In the genomic region with DNA sequence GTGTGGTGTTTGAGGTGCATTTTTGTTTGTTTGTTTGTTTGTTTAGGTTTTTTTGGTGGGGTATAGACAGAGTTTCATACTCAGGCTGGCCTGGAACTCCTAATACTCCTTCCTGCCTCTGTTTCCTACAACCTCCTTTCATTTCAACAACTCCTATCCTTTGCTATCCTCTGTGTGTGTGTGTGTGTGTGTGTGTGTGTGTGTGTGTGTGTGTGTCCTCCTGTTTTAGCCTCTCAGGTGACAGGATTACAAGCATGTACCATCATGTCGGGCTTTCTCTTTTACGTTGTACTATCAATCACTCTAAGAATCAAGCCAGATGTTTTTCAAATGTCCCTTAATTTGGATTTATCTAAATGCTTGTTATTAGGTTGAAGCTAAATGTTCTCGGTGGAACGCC, we compare ENCODE assay signal across 8 mouse cellular contexts. TPM values are rescaled to one million over a fixed set of nuclear protein-coding genes. Genes with fewer than 3 reads are reported as not detected.
DNase-seq lines count a peak whose midpoint lies in the region; ATAC-seq and TF ChIP-seq lines count a peak whose summit lies in the region.

No protein-coding gene starts in this region.

- no peaks in the 10 kb centered on the region for H3K27me3 ChIP-seq in intestine, embryonic 14.5 days (replicated peaks; ENCODE audit: control insufficient read depth, insufficient read depth, low read length)
- H3K27me3 ChIP-seq in intestine, postnatal 0 days (replicated peaks; ENCODE audit: control insufficient read depth, insufficient read depth, low read length) = no peaks in the 10 kb centered on the region
- no peaks in the 10 kb centered on the region for H3K27me3 ChIP-seq in embryonic facial prominence, embryonic 14.5 days (replicated peaks; ENCODE audit: control insufficient read depth, insufficient read depth, low read length)
- no peaks in the 10 kb centered on the region for H3K27me3 ChIP-seq in hindbrain, embryonic 15.5 days
- no peaks in the 10 kb centered on the region for H3K27me3 ChIP-seq in midbrain, embryonic 16.5 days (ENCODE audit: control insufficient read depth, insufficient read depth, low read depth, low read length)

- no peak for ATAC-seq in intestine, embryonic 14.5 days (replicated peaks; ENCODE audit: low FRiP score, low TSS enrichment, low read depth)
- no peak for ATAC-seq in intestine, postnatal 0 days
- ATAC-seq in embryonic facial prominence, embryonic 14.5 days (ENCODE audit: low read depth) = no peak
- ATAC-seq in hindbrain, embryonic 15.5 days (ENCODE audit: low FRiP score, low read depth) = peak; percentile 23; the same call in 1 of the 2 replicates
- ATAC-seq in midbrain, embryonic 16.5 days = peak; percentile 10; the same call in 1 of the 2 replicates
- ATAC-seq in erythroid progenitor cell, adult 5-6 weeks (replicated peaks; ENCODE audit: low FRiP score, poor library complexity, severe bottlenecking) = no peak

- H3K27ac ChIP-seq in intestine, embryonic 14.5 days (ENCODE audit: low read depth) = no peak overlapping the region
- no peak overlapping the region for H3K27ac ChIP-seq in intestine, postnatal 0 days (ENCODE audit: low read depth, low read length)
- H3K27ac ChIP-seq in embryonic facial prominence, embryonic 14.5 days (replicated peaks; ENCODE audit: low read depth, low read length) = peak overlapping the region; percentile 85
- peak overlapping the region; percentile 90 for H3K27ac ChIP-seq in hindbrain, embryonic 15.5 days (replicated peaks)
- peak overlapping the region; percentile 98 for H3K27ac ChIP-seq in midbrain, embryonic 16.5 days (ENCODE audit: low read length)

- 0 out of 2 replicates have a peak overlapping the region, but pooled peaks have one; percentile 41 for H3K9ac ChIP-seq in intestine, embryonic 14.5 days (ENCODE audit: low read length)
- H3K9ac ChIP-seq in intestine, postnatal 0 days (ENCODE audit: low read depth, low read length) = no peak overlapping the region
- H3K9ac ChIP-seq in embryonic facial prominence, embryonic 14.5 days (ENCODE audit: low read depth, low read length) = peak overlapping the region; percentile 68
- peak overlapping the region; percentile 28 for H3K9ac ChIP-seq in hindbrain, embryonic 15.5 days
- H3K9ac ChIP-seq in midbrain, embryonic 16.5 days (ENCODE audit: low read depth, low read length) = peak overlapping the region; percentile 71

- H3K9me3 ChIP-seq in intestine, embryonic 14.5 days (ENCODE audit: control insufficient read depth, low read length) = no peaks in the 10 kb centered on the region
- no peaks in the 10 kb centered on the region for H3K9me3 ChIP-seq in intestine, postnatal 0 days (ENCODE audit: control insufficient read depth)
- no peaks in the 10 kb centered on the region for H3K9me3 ChIP-seq in embryonic facial prominence, embryonic 14.5 days (ENCODE audit: control insufficient read depth, low read length)
- H3K9me3 ChIP-seq in hindbrain, embryonic 15.5 days = no peaks in the 10 kb centered on the region
- H3K9me3 ChIP-seq in midbrain, embryonic 16.5 days (replicated peaks; ENCODE audit: control insufficient read depth, low read length, poor library complexity, severe bottlenecking) = no peaks in the 10 kb centered on the region

- no peaks in the 10 kb centered on the region for H3K36me3 ChIP-seq in intestine, embryonic 14.5 days (ENCODE audit: control insufficient read depth, insufficient read depth, low read length)
- H3K36me3 ChIP-seq in intestine, postnatal 0 days (ENCODE audit: control insufficient read depth, insufficient read depth) = no peaks in the 10 kb centered on the region
- no peaks in the 10 kb centered on the region for H3K36me3 ChIP-seq in embryonic facial prominence, embryonic 14.5 days (ENCODE audit: control insufficient read depth, insufficient read depth, low read length)
- H3K36me3 ChIP-seq in hindbrain, embryonic 15.5 days = no peaks in the 10 kb centered on the region
- H3K36me3 ChIP-seq in midbrain, embryonic 16.5 days (ENCODE audit: control insufficient read depth, insufficient read depth, low read length) = no peaks in the 10 kb centered on the region

- DNase-seq in intestine, embryonic 14.5 days (ENCODE audit: low spot score) = no peak
- DNase-seq in embryonic facial prominence, embryonic 14.5 days (ENCODE audit: low spot score) = no peak
- no peak for DNase-seq in natural killer cell, adult 2 months (ENCODE audit: low spot score in 2 of 2)
- DNase-seq in gastrocnemius, postnatal 10 days = no peak

- H3K4me3 ChIP-seq in intestine, embryonic 14.5 days (ENCODE audit: low read depth, low read length) = 0 out of 2 replicates have a peak overlapping the region, but pooled peaks have one; percentile 17
- no peak overlapping the region for H3K4me3 ChIP-seq in intestine, postnatal 0 days (ENCODE audit: low read depth, low read length)
- peak overlapping the region; percentile 30 for H3K4me3 ChIP-seq in embryonic facial prominence, embryonic 14.5 days (ENCODE audit: low read depth, low read length)
- no peak overlapping the region for H3K4me3 ChIP-seq in hindbrain, embryonic 15.5 days
- peak overlapping the region; percentile 18; the same call in 1 of the 2 replicates for H3K4me3 ChIP-seq in midbrain, embryonic 16.5 days (ENCODE audit: low read depth, low read length)

- no peak for TF ChIP-seq CTCF in intestine, postnatal 0 days (IDR thresholded peaks at IDR 0.05; ENCODE audit: low read depth)

- peaks cover 8% of the 10 kb centered on the region; the same call in 1 of the 2 replicates for H3K4me1 ChIP-seq in intestine, embryonic 14.5 days (replicated peaks; ENCODE audit: control insufficient read depth, insufficient read depth, low read length)
- no peaks in the 10 kb centered on the region for H3K4me1 ChIP-seq in intestine, postnatal 0 days (replicated peaks; ENCODE audit: control insufficient read depth, insufficient read depth, low read length)
- peaks cover 12% of the 10 kb centered on the region for H3K4me1 ChIP-seq in embryonic facial prominence, embryonic 14.5 days (ENCODE audit: control insufficient read depth, insufficient read depth, low read length)
- peaks cover 24% of the 10 kb centered on the region for H3K4me1 ChIP-seq in hindbrain, embryonic 15.5 days (replicated peaks)
- peaks cover 23% of the 10 kb centered on the region for H3K4me1 ChIP-seq in midbrain, embryonic 16.5 days (ENCODE audit: control insufficient read depth, insufficient read depth, low read length)

- 41% methylated on average over 4 of the region's 4 CpGs for WGBS in intestine, embryonic 14.5 days
- 67% methylated on average over 4 of the region's 4 CpGs for WGBS in intestine, postnatal 0 days
- 17% methylated on average over 4 of the region's 4 CpGs for WGBS in embryonic facial prominence, embryonic 14.5 days
- 17% methylated on average over 4 of the region's 4 CpGs for WGBS in hindbrain, embryonic 15.5 days
- WGBS in midbrain, embryonic 16.5 days = 11% methylated on average over 4 of the region's 4 CpGs

- H3K4me2 ChIP-seq in intestine, embryonic 14.5 days (ENCODE audit: low read length) = peak overlapping the region; percentile 53
- no peak overlapping the region for H3K4me2 ChIP-seq in intestine, postnatal 0 days (replicated peaks; ENCODE audit: low read depth)
- H3K4me2 ChIP-seq in embryonic facial prominence, embryonic 14.5 days (ENCODE audit: low read depth, low read length) = peak overlapping the region; percentile 64
- peak overlapping the region; percentile 56 for H3K4me2 ChIP-seq in hindbrain, embryonic 15.5 days
- peak overlapping the region; percentile 50 for H3K4me2 ChIP-seq in midbrain, embryonic 16.5 days (ENCODE audit: low read length)

RNA-seq across cellular contexts. Expression of a gene that starts 22.3 kb away (rescaled TPM):
- 0.98 and 1.9 TPM in 2 replicates for polyA plus RNA-seq in intestine, embryonic 14.5 days (2014; fragmentation: Nextera tagmentation; extraction: Ambion mirVana)
- 8.0 and 8.7 TPM in 2 replicates for polyA plus RNA-seq in intestine, postnatal 0 days (2015; fragmentation: Nextera tagmentation; extraction: Ambion mirVana)
- polyA plus RNA-seq in embryonic facial prominence, embryonic 14.5 days (2014; fragmentation: Nextera tagmentation; extraction: Ambion mirVana) = 6.2 and 6.5 TPM in 2 replicates
- 3.4 and 4.0 TPM in 2 replicates for polyA plus RNA-seq in hindbrain, embryonic 15.5 days (2015; fragmentation: Nextera tagmentation; extraction: Ambion mirVana)
- 4.4 and 5.1 TPM in 2 replicates for polyA plus RNA-seq in midbrain, embryonic 16.5 days (2015; fragmentation: Nextera tagmentation; extraction: Ambion mirVana)
- not detected in 2 replicates for total RNA-seq in erythroid progenitor cell, adult 5-6 weeks (2015; ENCODE audit: low replicate concordance)
- 0.13 TPM in 1 of 2 replicates, not detected in the other for total RNA-seq in erythroid progenitor cell, adult 5-6 weeks (2017; ENCODE audit: low replicate concordance)
- total RNA-seq in gastrocnemius, postnatal 10 days (2021) = 1 to 10 TPM in 1 of 2 experiments, under 1 TPM in 1; 0.07 to 1.1 TPM

RNA-seq across cellular contexts. Expression of a gene that starts 33.4 kb away (rescaled TPM):
- polyA plus RNA-seq in intestine, embryonic 14.5 days (2014; fragmentation: Nextera tagmentation; extraction: Ambion mirVana) = 4.0 and 4.9 TPM in 2 replicates
- polyA plus RNA-seq in intestine, postnatal 0 days (2015; fragmentation: Nextera tagmentation; extraction: Ambion mirVana) = 4.4 and 4.6 TPM in 2 replicates
- 7.3 and 8.6 TPM in 2 replicates for polyA plus RNA-seq in embryonic facial prominence, embryonic 14.5 days (2014; fragmentation: Nextera tagmentation; extraction: Ambion mirVana)
- 134 and 160 TPM in 2 replicates for polyA plus RNA-seq in hindbrain, embryonic 15.5 days (2015; fragmentation: Nextera tagmentation; extraction: Ambion mirVana)
- 165 and 178 TPM in 2 replicates for polyA plus RNA-seq in midbrain, embryonic 16.5 days (2015; fragmentation: Nextera tagmentation; extraction: Ambion mirVana)
- total RNA-seq in erythroid progenitor cell, adult 5-6 weeks (2015; ENCODE audit: low replicate concordance) = 2.5 and 2.9 TPM in 2 replicates
- total RNA-seq in erythroid progenitor cell, adult 5-6 weeks (2017; ENCODE audit: low replicate concordance) = 0.77 and 1.1 TPM in 2 replicates
- total RNA-seq in gastrocnemius, postnatal 10 days (2021) = 1 to 10 TPM; 1.6 to 2.3 TPM

RNA-seq across cellular contexts. Expression of a gene that starts 53.4 kb away (rescaled TPM):
- 26.8 and 31.8 TPM in 2 replicates for polyA plus RNA-seq in intestine, embryonic 14.5 days (2014; fragmentation: Nextera tagmentation; extraction: Ambion mirVana)
- polyA plus RNA-seq in intestine, postnatal 0 days (2015; fragmentation: Nextera tagmentation; extraction: Ambion mirVana) = 14.3 and 14.7 TPM in 2 replicates
- polyA plus RNA-seq in embryonic facial prominence, embryonic 14.5 days (2014; fragmentation: Nextera tagmentation; extraction: Ambion mirVana) = 18.4 and 19.8 TPM in 2 replicates
- polyA plus RNA-seq in hindbrain, embryonic 15.5 days (2015; fragmentation: Nextera tagmentation; extraction: Ambion mirVana) = 19.6 and 20.6 TPM in 2 replicates
- polyA plus RNA-seq in midbrain, embryonic 16.5 days (2015; fragmentation: Nextera tagmentation; extraction: Ambion mirVana) = 19.2 and 20.9 TPM in 2 replicates
- total RNA-seq in erythroid progenitor cell, adult 5-6 weeks (2015; ENCODE audit: low replicate concordance) = 13.8 and 48.3 TPM in 2 replicates
- 13.5 and 18.4 TPM in 2 replicates for total RNA-seq in erythroid progenitor cell, adult 5-6 weeks (2017; ENCODE audit: low replicate concordance)
- total RNA-seq in gastrocnemius, postnatal 10 days (2021) = 1 to 10 TPM; 4.3 to 5.5 TPM

RNA-seq across cellular contexts. Expression of a gene that starts 53.5 kb away (rescaled TPM):
- 176 and 192 TPM in 2 replicates for polyA plus RNA-seq in intestine, embryonic 14.5 days (2014; fragmentation: Nextera tagmentation; extraction: Ambion mirVana)
- polyA plus RNA-seq in intestine, postnatal 0 days (2015; fragmentation: Nextera tagmentation; extraction: Ambion mirVana) = 48.0 and 49.6 TPM in 2 replicates
- polyA plus RNA-seq in embryonic facial prominence, embryonic 14.5 days (2014; fragmentation: Nextera tagmentation; extraction: Ambion mirVana) = 111 and 133 TPM in 2 replicates
- 61.1 and 64.2 TPM in 2 replicates for polyA plus RNA-seq in hindbrain, embryonic 15.5 days (2015; fragmentation: Nextera tagmentation; extraction: Ambion mirVana)
- 48.9 and 57.3 TPM in 2 replicates for polyA plus RNA-seq in midbrain, embryonic 16.5 days (2015; fragmentation: Nextera tagmentation; extraction: Ambion mirVana)
- total RNA-seq in erythroid progenitor cell, adult 5-6 weeks (2015; ENCODE audit: low replicate concordance) = 38.2 and 75.9 TPM in 2 replicates
- 12.2 TPM in 2 replicates for total RNA-seq in erythroid progenitor cell, adult 5-6 weeks (2017; ENCODE audit: low replicate concordance)
- total RNA-seq in gastrocnemius, postnatal 10 days (2021) = 10 to 100 TPM; 30.9 to 41.2 TPM

Comparison
In these comparisons a context has a peak if more than half of its experiments do, and no peak if none do; other contexts are left out.
1. H3K4me3 ChIP-seq: peak in intestine, embryonic 14.5 days (single experiment), embryonic facial prominence, embryonic 14.5 days (single experiment) and midbrain, embryonic 16.5 days (single experiment); none in intestine, postnatal 0 days (single experiment) and hindbrain, embryonic 15.5 days (single experiment).
2. ATAC-seq: peak in hindbrain, embryonic 15.5 days (single experiment) and midbrain, embryonic 16.5 days (single experiment); none in intestine, embryonic 14.5 days (single experiment), intestine, postnatal 0 days (single experiment), embryonic facial prominence, embryonic 14.5 days (single experiment) and erythroid progenitor cell, adult 5-6 weeks (single experiment).
3. H3K27ac ChIP-seq: peak in embryonic facial prominence, embryonic 14.5 days (single experiment), hindbrain, embryonic 15.5 days (single experiment) and midbrain, embryonic 16.5 days (single experiment); none in intestine, embryonic 14.5 days (single experiment) and intestine, postnatal 0 days (single experiment).
4. RNA of a gene that starts 33.4 kb away (polyA plus RNA-seq): 165 to 178 TPM in midbrain, embryonic 16.5 days and 134 to 160 TPM in hindbrain, embryonic 15.5 days; 7.3 to 8.6 TPM in embryonic facial prominence, embryonic 14.5 days, 4.0 to 4.9 TPM in intestine, embryonic 14.5 days and 4.4 to 4.6 TPM in intestine, postnatal 0 days; every median in the first group is over 10 times any median in the second.